Mouse (Mus musculus): ENCODE measurements around the gene Prokr2. TPM values are rescaled to one million over a fixed set of nuclear protein-coding genes. Genes with fewer than 3 reads are reported as not detected.
"Not testable (repeated sequence)": the region's sequence is repeated elsewhere in the genome, so short reads cannot be mapped to it uniquely, and the experiment has no call there.

Prokr2 gene
- total RNA-seq, 2 experiments from 2014 or later, result not detected

DNA sequence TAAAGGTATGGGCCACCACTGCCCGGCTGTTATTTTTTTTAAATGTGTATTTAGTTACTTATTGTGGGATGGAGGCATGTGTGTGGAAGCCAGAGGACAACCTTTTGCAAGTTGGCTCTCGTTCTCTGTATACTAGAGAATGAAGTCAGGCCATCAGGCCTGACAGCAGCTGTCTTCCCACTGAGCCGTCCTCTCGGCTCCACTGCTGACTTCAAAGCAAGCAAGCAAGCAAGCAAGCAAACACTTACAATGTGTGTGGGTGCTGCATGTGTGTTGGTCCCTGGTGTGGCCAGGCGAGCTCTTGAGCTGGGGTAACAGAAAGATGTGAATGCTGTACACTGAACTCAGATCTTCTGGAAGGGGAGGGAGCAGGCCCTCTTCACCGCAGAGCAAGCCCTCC lies 94.4 kb downstream of the Prokr2 start:
- ATAC-seq (replicated peaks; ENCODE audit: low FRiP score, poor library complexity, severe bottlenecking), result no peak

DNA sequence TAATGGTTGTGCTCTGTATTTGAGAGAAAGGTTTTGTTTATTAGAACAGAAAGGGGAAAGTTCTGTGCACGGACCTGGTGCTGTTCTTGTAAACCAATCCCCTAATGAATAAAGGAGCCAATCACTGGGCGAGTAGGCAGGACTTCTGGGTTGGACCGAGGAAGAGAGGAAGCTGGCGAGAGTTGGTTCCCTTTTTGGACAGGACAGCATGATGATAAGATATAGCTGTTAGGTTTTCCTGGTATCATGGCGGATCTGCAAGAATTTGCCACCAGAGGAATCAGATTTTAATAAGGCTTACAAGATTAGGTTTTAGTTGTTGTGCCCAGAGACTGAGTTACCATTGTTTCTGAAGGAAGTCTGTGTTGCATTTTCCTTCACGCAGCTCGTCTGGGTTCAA lies 96.0 kb downstream of the Prokr2 start:
- not testable (repeated sequence) for ATAC-seq (replicated peaks; ENCODE audit: low FRiP score, poor library complexity, severe bottlenecking)

Other genes starting within 250 kb of the Prokr2 start
- 4.0 and 7.5 TPM in 2 replicates for gene Slc23a2, start 240.3 kb downstream of the Prokr2 start, total RNA-seq (2015; ENCODE audit: low replicate concordance)
- 2.5 and 5.7 TPM in 2 replicates for gene Slc23a2, start 240.3 kb downstream of the Prokr2 start, total RNA-seq (2017; ENCODE audit: low replicate concordance)
- gene Tmem230, start 137.6 kb downstream of the Prokr2 start, total RNA-seq (2015; ENCODE audit: low replicate concordance), result 21.3 and 27.4 TPM in 2 replicates
- 9.9 and 13.3 TPM in 2 replicates for gene Tmem230, start 137.6 kb downstream of the Prokr2 start, total RNA-seq (2017; ENCODE audit: low replicate concordance)
- gene Pcna, start 132.1 kb downstream of the Prokr2 start, total RNA-seq (2015; ENCODE audit: low replicate concordance), result 310 and 324 TPM in 2 replicates
- gene Pcna, start 132.1 kb downstream of the Prokr2 start, total RNA-seq (2017; ENCODE audit: low replicate concordance), result 228 and 255 TPM in 2 replicates
- gene Cds2, start 122.3 kb downstream of the Prokr2 start, total RNA-seq (2015; ENCODE audit: low replicate concordance), result 5.4 and 6.1 TPM in 2 replicates
- gene Cds2, start 122.3 kb downstream of the Prokr2 start, total RNA-seq (2017; ENCODE audit: low replicate concordance), result 6.0 and 7.9 TPM in 2 replicates
- 1,227 and 1,267 TPM in 2 replicates for gene Gpcpd1, start 202.3 kb upstream of the Prokr2 start, total RNA-seq (2015; ENCODE audit: low replicate concordance)
- gene Gpcpd1, start 202.3 kb upstream of the Prokr2 start, total RNA-seq (2017; ENCODE audit: low replicate concordance), result 1,445 and 1,475 TPM in 2 replicates